Mouse (Mus musculus) hindbrain, embryonic 10.5 days (tissue): Measurements from ENCODE around the gene Nipa1. TPM values are rescaled to one million over a fixed set of nuclear protein-coding genes. Genes with fewer than 3 reads are reported as not detected.
A peak's percentile ranks its signal among the peaks of the same experiment; 100 is the strongest.
"Not testable (repeated sequence)": the region's sequence is repeated elsewhere in the genome, so short reads cannot be mapped to it uniquely, and the experiment has no call there.

ENCODE experiments used
- DNase-seq: peaks from one replicate; pipeline ENCODE4 v3.0.0-alpha.2; 2017; ENCODE audit warnings: low spot score
- H3K27ac ChIP-seq: fragments of 300-500 bp; sonication (generic); 2 replicates; pipeline ENCODE4 v1.5.1; 2016; ENCODE audit warnings: mild to moderate bottlenecking, moderate library complexity
- H3K27me3 ChIP-seq: fragments of 300-500 bp; sonication (generic); 2 replicates; pipeline ENCODE4 v1.6.1; 2016; ENCODE audit warnings: mild to moderate bottlenecking; ENCODE audit not compliant: poor library complexity, insufficient read depth, severe bottlenecking
- H3K36me3 ChIP-seq: fragments of 300-500 bp; sonication (generic); 2 replicates; pipeline ENCODE4 v1.6.1; 2016; ENCODE audit warnings: mild to moderate bottlenecking, moderate library complexity
- H3K4me1 ChIP-seq: fragments of 300-500 bp; sonication (generic); replicated peaks from 2 replicates; pipeline ENCODE4 v1.6.1; 2016; ENCODE audit warnings: mild to moderate bottlenecking
- H3K4me3 ChIP-seq: fragments of 300-500 bp; sonication (generic); 2 replicates; pipeline ENCODE4 v1.5.1; 2016; ENCODE audit warnings: mild to moderate bottlenecking, moderate library complexity
- H3K9me3 ChIP-seq: fragments of 300-500 bp; sonication (generic); 2 replicates; pipeline ENCODE4 v1.6.1; 2016; ENCODE audit warnings: mild to moderate bottlenecking, moderate library complexity
- WGBS: fragments of 180-500 bp; shearing (Covaris S2); methylation state at CpG from one replicate; pipeline ENCODE4 v1.1.7; 2016; 5-methylcytosine and 5-hydroxymethylcytosine counted together
- polyA plus RNA-seq: library from polyadenylated mRNA; unstranded; fragments of >200 nt; fragmentation: Nextera tagmentation; extraction: Ambion mirVana; gene quantifications from 2 replicates; pipeline ENCODE4 v1.2.1, GENCODE M21; 2016

Nipa1 gene
- polyA plus RNA-seq, 1 experiment from 2014 or later, result 9.2 TPM

DNA sequence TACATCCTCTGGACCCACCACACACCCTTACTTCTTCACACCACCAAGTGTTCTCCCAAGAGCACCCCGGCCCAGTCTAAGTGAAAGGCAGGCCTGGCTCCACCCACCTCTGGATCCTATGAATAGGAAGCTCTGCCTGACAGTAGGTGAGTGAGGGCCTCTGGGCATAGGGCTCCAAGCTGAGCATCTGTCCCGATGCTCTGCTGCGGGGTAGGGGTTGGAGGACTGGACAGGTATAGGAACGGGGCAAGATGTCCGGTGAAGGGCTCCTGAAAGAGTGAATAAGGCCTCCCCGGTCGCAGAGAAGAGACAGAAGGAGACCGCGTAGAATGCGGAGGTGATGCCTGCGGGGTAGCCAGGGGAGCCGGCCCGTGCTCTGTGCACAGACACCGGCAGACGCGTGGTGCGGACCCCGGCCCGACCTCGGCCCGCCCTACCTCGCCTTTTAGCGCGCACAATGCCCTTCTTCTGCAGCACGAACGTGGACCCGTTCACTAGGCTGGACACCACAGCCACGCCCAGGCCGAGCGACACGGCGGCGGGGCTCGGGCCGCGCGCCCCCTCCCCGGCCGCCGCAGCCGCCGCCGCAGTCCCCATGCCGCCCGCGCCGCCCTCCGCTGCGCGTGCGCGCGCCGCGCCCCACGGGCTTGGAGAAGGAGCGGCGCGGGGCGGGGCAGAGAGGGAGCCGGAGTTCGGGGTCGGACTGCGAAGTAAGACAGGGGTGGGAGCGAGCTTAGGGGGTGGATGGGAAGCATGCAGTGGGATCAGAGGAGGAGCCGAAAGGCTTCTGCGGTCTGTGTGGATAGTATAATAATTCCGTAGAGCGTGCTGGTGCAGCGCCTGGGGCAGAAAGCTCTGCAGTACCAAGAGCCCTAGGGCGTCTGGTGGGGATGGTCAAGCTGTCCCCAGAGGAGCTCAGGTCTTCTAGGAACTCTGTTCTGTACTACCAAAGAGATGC lies 503 bp downstream of the Nipa1 start:
- no peaks in the 10 kb centered on the region for H3K36me3 ChIP-seq
- no peaks in the 10 kb centered on the region for H3K27me3 ChIP-seq
- under 1% methylated on average over 71 of the region's 71 CpGs for WGBS
- H3K4me3 ChIP-seq, result peak overlapping the region; percentile 73
- H3K27ac ChIP-seq, result peak overlapping the region; percentile 91
- H3K4me1 ChIP-seq, result peaks cover 13% of the 10 kb centered on the region
- DNase-seq, result peak; percentile 76
- no peaks in the 10 kb centered on the region for H3K9me3 ChIP-seq

- no peaks in the 10 kb centered on the region for H3K9me3 ChIP-seq
- no peak for DNase-seq
- 49% methylated on average over 7 of the region's 7 CpGs for WGBS
Measured at GRCm38 (mm10) chr7:56018446-56018971, 1.2 kb downstream of the Nipa1 start.

GRCm38 (mm10) chr7:56017761-56018160 lies 2.0 kb downstream of the Nipa1 start:
- no peak for DNase-seq
- Histone ChIP-seq H3K4me3 (no peak overlapping the region), H3K9me3 (no peaks in the 10 kb centered on the region), H3K27ac (no peak overlapping the region), H3K36me3 (no peaks in the 10 kb centered on the region), H3K4me1 (peaks cover 13% of the 10 kb centered on the region), H3K27me3 (no peaks in the 10 kb centered on the region)
- 81% methylated on average over 3 of the region's 3 CpGs for WGBS

More at GRCm38 (mm10) chr7:56018446-56018971, 1.2 kb downstream of the Nipa1 start:
- peak overlapping the region; percentile 91 for H3K27ac ChIP-seq
- H3K4me1 ChIP-seq, result peaks cover 13% of the 10 kb centered on the region
- no peaks in the 10 kb centered on the region for H3K36me3 ChIP-seq
- no peaks in the 10 kb centered on the region for H3K27me3 ChIP-seq
- peak overlapping the region; percentile 73 for H3K4me3 ChIP-seq

DNA sequence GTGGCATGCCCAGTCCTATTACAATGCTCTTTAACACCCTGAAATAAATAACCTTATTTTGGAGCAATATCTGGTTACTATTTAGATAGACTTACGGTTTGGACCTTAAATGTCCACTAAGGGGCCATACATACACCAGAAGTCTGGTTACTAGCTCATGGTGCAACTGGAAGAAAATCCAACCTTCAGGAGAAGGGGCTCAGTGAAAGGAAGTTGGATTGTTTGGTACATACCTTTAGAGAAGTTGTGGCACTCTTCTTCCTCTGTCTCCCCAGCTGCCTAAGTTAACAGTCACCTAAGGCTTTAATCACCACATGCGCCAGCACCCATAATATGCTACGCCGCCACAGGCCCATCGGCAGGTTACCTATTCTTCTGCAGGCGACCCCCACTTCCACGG lies 3.9 kb downstream of the Nipa1 start:
- peak overlapping the region; percentile 35; the same call in 1 of the 2 replicates for H3K27ac ChIP-seq
- no peaks in the 10 kb centered on the region for H3K36me3 ChIP-seq
- no peaks in the 10 kb centered on the region for H3K9me3 ChIP-seq
- 88% methylated on average over 7 of the region's 7 CpGs for WGBS
- no peak overlapping the region for H3K4me3 ChIP-seq
- no peaks in the 10 kb centered on the region for H3K27me3 ChIP-seq
- peaks cover 13% of the 10 kb centered on the region for H3K4me1 ChIP-seq
- no peak for DNase-seq

- no peak for DNase-seq
- H3K27me3 ChIP-seq, result no peaks in the 10 kb centered on the region
- no peak overlapping the region for H3K27ac ChIP-seq
- H3K4me1 ChIP-seq, result peaks cover 13% of the 10 kb centered on the region
- H3K4me3 ChIP-seq, result no peak overlapping the region
- WGBS, result 89% methylated on average over 6 of the region's 6 CpGs
- no peaks in the 10 kb centered on the region for H3K36me3 ChIP-seq
- H3K9me3 ChIP-seq, result no peaks in the 10 kb centered on the region
Measured at GRCm38 (mm10) chr7:56015172-56015571, 4.6 kb downstream of the Nipa1 start.

GRCm38 (mm10) chr7:56014002-56014702 lies 5.6 kb downstream of the Nipa1 start:
- DNase-seq, result not testable (repeated sequence)

GRCm38 (mm10) chr7:56013261-56014001 lies 6.3 kb downstream of the Nipa1 start:
- Histone ChIP-seq H3K4me1 (peaks cover 2% of the 10 kb centered on the region; the same call in 1 of the 2 replicates), H3K36me3 (no peaks in the 10 kb centered on the region), H3K9me3 (no peaks in the 10 kb centered on the region), H3K4me3 (no peak overlapping the region), H3K27ac (no peak overlapping the region), H3K27me3 (no peaks in the 10 kb centered on the region)
- WGBS, result 98% methylated on average over 14 of the region's 14 CpGs
- DNase-seq, result no peak

More at GRCm38 (mm10) chr7:56014002-56014702, 5.6 kb downstream of the Nipa1 start:
- WGBS, result 92% methylated on average over 8 of the region's 18 CpGs
- not testable (repeated sequence) for H3K36me3 ChIP-seq, H3K4me1 ChIP-seq, H3K27ac ChIP-seq, H3K27me3 ChIP-seq, H3K4me3 ChIP-seq, H3K9me3 ChIP-seq

GRCm38 (mm10) chr7:56011018-56011333 lies 8.8 kb downstream of the Nipa1 start:
- H3K4me3 ChIP-seq, result no peak overlapping the region
- no peaks in the 10 kb centered on the region for H3K4me1 ChIP-seq
- no peaks in the 10 kb centered on the region for H3K27me3 ChIP-seq
- H3K27ac ChIP-seq, result no peak overlapping the region
- no peak for DNase-seq
- no peaks in the 10 kb centered on the region for H3K36me3 ChIP-seq
- no peaks in the 10 kb centered on the region for H3K9me3 ChIP-seq

- Histone ChIP-seq H3K9me3 (no peaks in the 10 kb centered on the region), H3K27me3 (no peaks in the 10 kb centered on the region), H3K4me1 (no peaks in the 10 kb centered on the region), H3K27ac (no peak overlapping the region), H3K36me3 (no peaks in the 10 kb centered on the region), H3K4me3 (no peak overlapping the region)
- DNase-seq, result no peak
- 85% methylated on average over 4 of the region's 4 CpGs for WGBS
Measured at GRCm38 (mm10) chr7:56010318-56011017, 9.3 kb downstream of the Nipa1 start.

DNA sequence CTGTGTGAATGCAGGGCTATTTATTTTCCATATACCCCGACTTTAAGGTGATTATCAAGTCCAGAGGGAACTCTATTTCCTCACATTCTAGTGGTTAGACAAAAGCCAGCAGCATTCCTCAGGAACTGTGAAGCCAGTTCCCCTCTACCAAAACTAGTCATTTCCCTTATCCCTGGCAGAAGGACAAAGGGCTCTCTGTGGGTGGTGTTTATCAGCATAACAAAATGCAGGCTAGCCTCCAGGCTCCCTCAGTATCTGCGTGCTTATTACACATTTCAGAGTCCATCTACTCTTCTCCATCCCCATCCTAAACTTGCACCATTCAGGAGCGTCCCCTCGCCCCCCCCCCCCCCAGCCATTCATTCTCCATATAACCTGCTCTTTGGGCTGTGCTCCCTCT lies 20.8 kb downstream of the Nipa1 start:
- Histone ChIP-seq H3K27ac (peak overlapping the region; percentile 40), H3K9me3 (no peaks in the 10 kb centered on the region), H3K4me3 (no peak overlapping the region), H3K36me3 (no peaks in the 10 kb centered on the region), H3K27me3 (no peaks in the 10 kb centered on the region), H3K4me1 (peaks cover 9% of the 10 kb centered on the region)
- 8% methylated on average over 4 of the region's 4 CpGs for WGBS
- DNase-seq, result no peak

DNA sequence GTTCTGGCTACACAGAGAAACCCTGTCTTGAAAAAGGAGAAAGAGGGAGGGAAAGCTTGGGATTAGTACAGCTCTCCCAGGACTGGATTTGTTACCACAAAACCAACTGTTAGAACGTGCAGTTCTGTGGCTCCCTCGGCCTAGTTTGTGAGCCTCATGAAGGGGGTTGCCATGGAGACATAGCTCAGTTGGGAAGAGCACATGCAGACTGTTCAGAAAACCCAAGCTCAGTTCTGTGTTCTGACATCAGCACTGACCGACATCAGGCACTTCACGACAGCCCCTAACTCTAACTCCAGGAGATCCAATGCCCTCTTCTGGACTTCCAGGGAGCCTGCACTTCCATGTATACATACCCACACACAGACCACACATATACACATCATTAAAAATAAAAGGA lies 24.7 kb downstream of the Nipa1 start:
- no peak overlapping the region for H3K4me3 ChIP-seq
- no peaks in the 10 kb centered on the region for H3K9me3 ChIP-seq
- 56% methylated on average over 4 of the region's 4 CpGs for WGBS
- H3K4me1 ChIP-seq, result peaks cover 9% of the 10 kb centered on the region
- no peak overlapping the region for H3K27ac ChIP-seq
- H3K36me3 ChIP-seq, result no peaks in the 10 kb centered on the region
- H3K27me3 ChIP-seq, result no peaks in the 10 kb centered on the region
- no peak for DNase-seq

DNA sequence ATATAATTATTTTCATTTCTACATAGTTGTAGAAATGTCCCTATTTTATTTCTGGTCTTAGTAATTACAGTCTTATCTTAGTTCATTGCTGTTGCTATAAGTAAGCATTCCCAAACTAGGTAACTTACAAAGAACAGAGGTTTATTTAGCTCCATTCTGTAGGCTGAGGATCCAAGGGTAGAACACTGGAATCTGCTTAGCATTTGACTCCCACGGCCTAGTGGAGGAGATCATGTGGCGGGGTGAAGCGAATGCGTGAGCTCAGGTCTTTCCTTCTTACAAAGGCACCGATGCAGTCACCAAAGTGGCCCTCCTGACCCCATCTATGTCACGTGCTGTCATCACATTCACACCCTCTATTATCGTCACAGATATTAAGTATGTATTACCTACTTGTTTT lies 27.9 kb downstream of the Nipa1 start:
- 93% methylated on average over 7 of the region's 7 CpGs for WGBS
- Histone ChIP-seq H3K4me1 (no peaks in the 10 kb centered on the region), H3K36me3 (peaks cover 3% of the 10 kb centered on the region; the same call in 1 of the 2 replicates), H3K9me3 (no peaks in the 10 kb centered on the region), H3K4me3 (no peak overlapping the region), H3K27me3 (no peaks in the 10 kb centered on the region), H3K27ac (no peak overlapping the region)
- DNase-seq, result no peak
